Mouse (Mus musculus) hindbrain, embryonic 16.5 days (tissue): Measurements from ENCODE around the gene Setd1b. TPM values are rescaled to one million over a fixed set of nuclear protein-coding genes. Genes with fewer than 3 reads are reported as not detected.

Experiments used
- ATAC-seq: fragments of 200-750 bp; cut with Nextera tagmentation; 2 replicates; pipeline ENCODE4 v1.8.0; 2017; ENCODE audit warnings: moderate TSS enrichment, moderate library complexity
- H3K27ac ChIP-seq: fragments of 300-500 bp; sonication (generic); 2 replicates; pipeline ENCODE4 v1.5.1; 2014; ENCODE audit warnings: low read depth, mild to moderate bottlenecking, control low read depth, low read length, moderate library complexity
- H3K27me3 ChIP-seq: fragments of 300-500 bp; sonication (generic); replicated peaks from 2 replicates; pipeline ENCODE4 v1.6.1; 2014; ENCODE audit warnings: low read length; ENCODE audit not compliant: control insufficient read depth, insufficient read depth
- H3K36me3 ChIP-seq: fragments of 300-500 bp; sonication (generic); 2 replicates; pipeline ENCODE4 v1.6.1; 2014; ENCODE audit warnings: mild to moderate bottlenecking, low read length, moderate library complexity, mixed read lengths; ENCODE audit not compliant: control insufficient read depth, insufficient read depth
- H3K4me1 ChIP-seq: fragments of 300-500 bp; sonication (generic); 2 replicates; pipeline ENCODE4 v1.6.1; 2014; ENCODE audit warnings: low read depth, low read length; ENCODE audit not compliant: control insufficient read depth, insufficient read depth
- H3K4me2 ChIP-seq: fragments of 300-500 bp; sonication (generic); 2 replicates; pipeline ENCODE4 v1.6.1; 2014; ENCODE audit warnings: mild to moderate bottlenecking, low read length, control low read depth, moderate library complexity
- H3K4me3 ChIP-seq: fragments of 300-500 bp; sonication (generic); 2 replicates; pipeline ENCODE4 v1.5.1; 2014; ENCODE audit warnings: mild to moderate bottlenecking, low read length, control low read depth, moderate library complexity
- H3K9ac ChIP-seq: fragments of 300-500 bp; sonication (generic); 2 replicates; pipeline ENCODE4 v1.6.1; 2014; ENCODE audit warnings: low read depth, mild to moderate bottlenecking, control low read depth, low read length, moderate library complexity
- H3K9me3 ChIP-seq: fragments of 300-500 bp; sonication (generic); 2 replicates; pipeline ENCODE4 v1.6.1; 2014; ENCODE audit warnings: mild to moderate bottlenecking, low read length, moderate library complexity; ENCODE audit not compliant: control insufficient read depth
- WGBS: fragments of 180-500 bp; shearing (Covaris S2); extraction: QIAGEN DNeasy Blood & Tissue Kit; methylation state at CpG from one replicate; pipeline ENCODE4 v1.1.7; 2014; 5-methylcytosine and 5-hydroxymethylcytosine counted together
- polyA plus RNA-seq: library from polyadenylated mRNA; unstranded; fragments of >200 nt; fragmentation: Nextera tagmentation; extraction: Ambion mirVana; gene quantifications from 2 replicates; pipeline ENCODE4 v1.2.1, GENCODE M21; 2015

Gene Setd1b
- polyA plus RNA-seq, 1 experiment from 2014 or later: 9.5 TPM

- no peak for ATAC-seq
- Histone ChIP-seq H3K27me3 (no peaks in the 10 kb centered on the region), H3K4me1 (peaks cover 54% of the 10 kb centered on the region), H3K36me3 (no peaks in the 10 kb centered on the region), H3K4me3 (peak overlapping the region; percentile 91), H3K9ac (peak overlapping the region; percentile 98), H3K4me2 (peak overlapping the region; percentile 97), H3K9me3 (no peaks in the 10 kb centered on the region), H3K27ac (peak overlapping the region; percentile 100)
- 2% methylated on average over 20 of the region's 20 CpGs for WGBS
These were observed 4.7 kb upstream of the Setd1b start for GRCm38 (mm10) chr5:123137044-123137909.

- WGBS: under 1% methylated on average over 6 of the region's 6 CpGs
- ATAC-seq: no peak
- Histone ChIP-seq H3K36me3 (no peaks in the 10 kb centered on the region), H3K4me1 (peaks cover 48% of the 10 kb centered on the region), H3K4me3 (peak overlapping the region; percentile 91), H3K9me3 (no peaks in the 10 kb centered on the region), H3K4me2 (peak overlapping the region; percentile 97), H3K27ac (peak overlapping the region; percentile 100), H3K9ac (peak overlapping the region; percentile 98), H3K27me3 (no peaks in the 10 kb centered on the region)
These were observed 4.1 kb upstream of the Setd1b start for GRCm38 (mm10) chr5:123137910-123138229.

GRCm38 (mm10) chr5:123138230-123138911, 3.6 kb upstream of the Setd1b start:
- peak overlapping the region; percentile 97 for H3K4me2 ChIP-seq
- H3K4me3 ChIP-seq: peak overlapping the region; percentile 91
- peaks cover 43% of the 10 kb centered on the region for H3K4me1 ChIP-seq
- peak overlapping the region; percentile 98 for H3K9ac ChIP-seq
- no peaks in the 10 kb centered on the region for H3K27me3 ChIP-seq
- ATAC-seq: 0 out of 2 replicates have a peak, but pooled peaks have one; percentile 4
- WGBS: 1% methylated on average over 28 of the region's 40 CpGs
- no peaks in the 10 kb centered on the region for H3K9me3 ChIP-seq
- no peaks in the 10 kb centered on the region for H3K36me3 ChIP-seq
- H3K27ac ChIP-seq: peak overlapping the region; percentile 100

- Histone ChIP-seq H3K4me1 (peaks cover 41% of the 10 kb centered on the region), H3K4me3 (peak overlapping the region; percentile 91), H3K9ac (peak overlapping the region; percentile 98), H3K36me3 (no peaks in the 10 kb centered on the region), H3K27me3 (no peaks in the 10 kb centered on the region), H3K27ac (peak overlapping the region; percentile 100), H3K4me2 (peak overlapping the region; percentile 97), H3K9me3 (no peaks in the 10 kb centered on the region)
- under 1% methylated on average over 39 of the region's 39 CpGs for WGBS
- peak; percentile 15; the same call in 1 of the 2 replicates for ATAC-seq
These were observed 2.9 kb upstream of the Setd1b start for GRCm38 (mm10) chr5:123138953-123139721.

GRCm38 (mm10) chr5:123139722-123140627, 2.0 kb upstream of the Setd1b start:
- H3K9ac ChIP-seq: peak overlapping the region; percentile 98
- H3K27me3 ChIP-seq: no peaks in the 10 kb centered on the region
- H3K27ac ChIP-seq: peak overlapping the region; percentile 100
- peaks cover 41% of the 10 kb centered on the region for H3K4me1 ChIP-seq
- ATAC-seq: no peak
- H3K9me3 ChIP-seq: no peaks in the 10 kb centered on the region
- under 1% methylated on average over 28 of the region's 28 CpGs for WGBS
- no peaks in the 10 kb centered on the region for H3K36me3 ChIP-seq
- peak overlapping the region; percentile 91 for H3K4me3 ChIP-seq
- peak overlapping the region; percentile 97 for H3K4me2 ChIP-seq

- WGBS: under 1% methylated on average over 31 of the region's 31 CpGs
- Histone ChIP-seq H3K27ac (peak overlapping the region; percentile 99), H3K27me3 (no peaks in the 10 kb centered on the region), H3K9ac (peak overlapping the region; percentile 100), H3K4me2 (peak overlapping the region; percentile 96), H3K9me3 (no peaks in the 10 kb centered on the region), H3K4me3 (peak overlapping the region; percentile 91), H3K36me3 (no peaks in the 10 kb centered on the region), H3K4me1 (peaks cover 41% of the 10 kb centered on the region)
- ATAC-seq: peak; percentile 63
These were observed 1.1 kb upstream of the Setd1b start for GRCm38 (mm10) chr5:123140694-123141554.

GRCm38 (mm10) chr5:123141555-123142160, 335 bp upstream of the Setd1b start:
- peak; percentile 21 for ATAC-seq
- peaks cover 35% of the 10 kb centered on the region for H3K4me1 ChIP-seq
- H3K36me3 ChIP-seq: peaks cover 4% of the 10 kb centered on the region
- peak overlapping the region; percentile 100 for H3K9ac ChIP-seq
- peak overlapping the region; percentile 96 for H3K4me2 ChIP-seq
- under 1% methylated on average over 36 of the region's 38 CpGs for WGBS
- H3K27me3 ChIP-seq: no peaks in the 10 kb centered on the region
- H3K27ac ChIP-seq: peak overlapping the region; percentile 99
- no peaks in the 10 kb centered on the region for H3K9me3 ChIP-seq
- peak overlapping the region; percentile 91 for H3K4me3 ChIP-seq
